Mouse (Mus musculus): Measurements from ENCODE around the gene Arhgdia. TPM values are rescaled to one million over a fixed set of nuclear protein-coding genes. Genes with fewer than 3 reads are reported as not detected.

Gene Arhgdia
- polyA plus RNA-seq, 1 experiment from 2014 or later = 627 TPM

DNA sequence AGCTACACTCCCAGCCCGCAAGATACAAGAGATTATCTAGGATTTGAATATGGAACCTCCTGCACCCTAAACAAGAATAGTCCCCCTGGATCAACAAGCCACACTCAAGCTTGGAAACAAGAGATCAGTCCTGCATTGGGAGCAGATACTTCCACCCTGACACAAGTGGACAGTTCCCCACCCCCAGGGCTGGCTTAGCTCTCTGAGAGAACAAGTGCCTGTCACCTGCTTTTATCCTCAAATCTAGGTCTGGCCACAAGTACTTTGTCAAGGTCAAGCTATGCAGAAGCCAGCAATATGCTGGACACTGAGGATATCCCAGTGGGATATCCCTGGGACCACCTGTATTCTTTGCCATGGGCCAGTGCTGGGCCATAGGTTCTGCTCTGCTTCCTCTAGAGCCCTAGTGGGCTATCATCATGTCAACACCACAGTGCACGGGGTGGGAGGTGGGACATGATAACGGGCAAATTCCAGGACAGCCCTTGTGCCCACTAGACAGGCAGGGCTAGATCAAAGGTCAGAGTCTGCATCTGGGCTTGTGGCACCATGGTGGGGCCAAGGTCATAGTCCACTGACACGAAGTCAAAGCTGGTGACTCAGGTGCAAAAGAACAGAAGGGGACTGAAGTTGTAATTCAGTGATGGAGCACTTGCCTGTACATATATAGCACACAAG, 35.3 kb upstream of the Arhgdia start:
- H3K27me3 ChIP-seq (replicated peaks; ENCODE audit: control insufficient read depth, insufficient read depth, low read length) = no peaks in the 10 kb centered on the region
- no peak for ATAC-seq (replicated peaks; ENCODE audit: low FRiP score, low TSS enrichment, low read depth)
- WGBS = 42% methylated on average over 4 of the region's 4 CpGs
- no peaks in the 10 kb centered on the region for H3K9me3 ChIP-seq (ENCODE audit: control insufficient read depth, low read length)
- peaks cover 8% of the 10 kb centered on the region for H3K4me1 ChIP-seq (replicated peaks; ENCODE audit: control insufficient read depth, insufficient read depth, low read length)
- peaks cover 59% of the 10 kb centered on the region for H3K36me3 ChIP-seq (ENCODE audit: control insufficient read depth, insufficient read depth, low read length)
- peak overlapping the region; percentile 76 for H3K9ac ChIP-seq (ENCODE audit: low read length)
- H3K27ac ChIP-seq (ENCODE audit: low read depth) = no peak overlapping the region
- H3K4me2 ChIP-seq (ENCODE audit: low read length) = peak overlapping the region; percentile 80
- no peak for DNase-seq (ENCODE audit: low spot score)
- H3K4me3 ChIP-seq (ENCODE audit: low read depth, low read length) = peak overlapping the region; percentile 75

DNA sequence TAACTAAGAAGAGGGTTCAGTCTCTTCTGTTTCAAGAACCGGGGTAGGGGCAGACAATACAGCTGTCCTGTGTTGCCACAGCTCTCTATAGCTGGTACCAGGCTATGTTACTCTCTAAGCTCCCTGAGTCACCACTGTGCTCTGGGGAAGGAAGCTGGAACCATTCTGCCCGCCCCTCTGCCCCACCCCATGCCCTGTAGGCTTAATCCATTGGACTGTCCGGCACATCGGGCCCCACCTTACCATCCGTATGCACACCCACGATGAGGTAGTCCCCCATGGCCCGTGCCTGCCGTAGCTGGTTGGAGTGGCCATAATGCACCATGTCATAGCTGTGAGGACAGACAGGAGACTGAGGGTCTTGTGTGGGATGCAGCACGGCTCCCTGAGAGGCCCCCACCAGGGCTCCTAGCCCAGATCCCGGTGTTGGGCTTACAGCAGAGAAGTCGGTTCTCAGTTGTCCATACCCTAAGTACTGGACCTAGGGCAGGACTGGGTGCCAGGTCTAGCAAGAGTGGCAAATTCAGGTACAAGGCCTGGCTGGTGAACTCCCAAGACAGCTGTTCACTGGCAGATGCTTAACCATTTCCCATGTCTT, 34.3 kb upstream of the Arhgdia start:
- Histone ChIP-seq H3K4me2 (ENCODE audit: low read length) (no peak overlapping the region), H3K27me3 (replicated peaks; ENCODE audit: control insufficient read depth, insufficient read depth, low read length) (no peaks in the 10 kb centered on the region), H3K27ac (ENCODE audit: low read depth) (no peak overlapping the region), H3K4me3 (ENCODE audit: low read depth, low read length) (no peak overlapping the region), H3K36me3 (ENCODE audit: control insufficient read depth, insufficient read depth, low read length) (peaks cover 60% of the 10 kb centered on the region), H3K9ac (ENCODE audit: low read length) (no peak overlapping the region), H3K9me3 (ENCODE audit: control insufficient read depth, low read length) (no peaks in the 10 kb centered on the region), H3K4me1 (replicated peaks; ENCODE audit: control insufficient read depth, insufficient read depth, low read length) (peaks cover 8% of the 10 kb centered on the region)
- ATAC-seq (replicated peaks; ENCODE audit: low FRiP score, low TSS enrichment, low read depth) (no peak), DNase-seq (ENCODE audit: low spot score) (no peak)
- 86% methylated on average over 11 of the region's 11 CpGs for WGBS

DNA sequence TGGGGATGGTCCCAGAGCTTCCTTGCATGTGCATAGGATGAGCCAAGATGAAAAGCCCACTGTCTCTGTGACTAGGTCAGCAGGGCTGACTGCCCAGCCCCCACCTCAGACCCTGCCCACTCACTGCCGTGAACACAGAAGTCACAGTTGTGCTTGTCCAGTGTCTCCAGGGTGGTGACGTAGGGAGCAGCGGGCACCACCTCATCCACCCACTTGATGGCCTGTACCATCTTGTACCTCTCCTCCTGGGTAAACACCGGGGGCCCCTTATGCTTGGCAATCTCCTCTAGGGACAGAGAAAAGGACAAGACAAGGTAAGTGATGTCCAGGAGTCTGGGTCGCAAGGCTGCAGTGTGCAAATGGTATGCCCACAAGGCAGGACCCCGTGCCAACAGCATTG, 33.7 kb upstream of the Arhgdia start:
- H3K36me3 ChIP-seq (ENCODE audit: control insufficient read depth, insufficient read depth, low read length) = peaks cover 60% of the 10 kb centered on the region
- H3K4me1 ChIP-seq (replicated peaks; ENCODE audit: control insufficient read depth, insufficient read depth, low read length) = peaks cover 8% of the 10 kb centered on the region
- DNase-seq (ENCODE audit: low spot score) = no peak
- no peak overlapping the region for H3K27ac ChIP-seq (ENCODE audit: low read depth)
- no peaks in the 10 kb centered on the region for H3K9me3 ChIP-seq (ENCODE audit: control insufficient read depth, low read length)
- WGBS = 89% methylated on average over 6 of the region's 6 CpGs
- ATAC-seq (replicated peaks; ENCODE audit: low FRiP score, low TSS enrichment, low read depth) = no peak
- H3K4me3 ChIP-seq (ENCODE audit: low read depth, low read length) = no peak overlapping the region
- no peak overlapping the region for H3K4me2 ChIP-seq (ENCODE audit: low read length)
- no peak overlapping the region for H3K9ac ChIP-seq (ENCODE audit: low read length)
- H3K27me3 ChIP-seq (replicated peaks; ENCODE audit: control insufficient read depth, insufficient read depth, low read length) = no peaks in the 10 kb centered on the region

DNA sequence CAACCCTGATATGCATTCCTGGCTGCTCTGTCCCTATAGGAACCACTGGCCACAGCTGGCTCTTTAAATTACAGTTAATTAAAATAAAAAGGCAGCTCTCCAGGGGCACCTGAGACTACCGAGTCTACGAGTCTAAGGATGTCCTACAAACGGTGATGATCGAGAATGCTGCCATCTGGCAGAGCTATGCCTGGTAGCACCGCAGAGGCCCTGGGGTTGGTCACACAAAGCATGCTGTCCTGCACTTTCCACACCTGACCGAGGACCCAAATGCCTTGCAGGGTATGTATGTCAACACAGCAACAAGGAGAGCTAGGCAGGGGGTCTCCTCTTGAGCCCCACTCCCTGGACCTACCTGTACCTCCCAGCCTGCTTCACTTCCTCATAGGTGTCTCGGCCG, 32.6 kb upstream of the Arhgdia start:
- Histone ChIP-seq H3K27ac (ENCODE audit: low read depth) (no peak overlapping the region), H3K27me3 (replicated peaks; ENCODE audit: control insufficient read depth, insufficient read depth, low read length) (no peaks in the 10 kb centered on the region), H3K9ac (ENCODE audit: low read length) (no peak overlapping the region), H3K4me1 (replicated peaks; ENCODE audit: control insufficient read depth, insufficient read depth, low read length) (peaks cover 10% of the 10 kb centered on the region), H3K4me2 (ENCODE audit: low read length) (no peak overlapping the region), H3K4me3 (ENCODE audit: low read depth, low read length) (no peak overlapping the region), H3K36me3 (ENCODE audit: control insufficient read depth, insufficient read depth, low read length) (peaks cover 50% of the 10 kb centered on the region), H3K9me3 (ENCODE audit: control insufficient read depth, low read length) (no peaks in the 10 kb centered on the region)
- no peak for DNase-seq (ENCODE audit: low spot score)
- ATAC-seq (replicated peaks; ENCODE audit: low FRiP score, low TSS enrichment, low read depth) = no peak
- WGBS = 94% methylated on average over 8 of the region's 8 CpGs

DNA sequence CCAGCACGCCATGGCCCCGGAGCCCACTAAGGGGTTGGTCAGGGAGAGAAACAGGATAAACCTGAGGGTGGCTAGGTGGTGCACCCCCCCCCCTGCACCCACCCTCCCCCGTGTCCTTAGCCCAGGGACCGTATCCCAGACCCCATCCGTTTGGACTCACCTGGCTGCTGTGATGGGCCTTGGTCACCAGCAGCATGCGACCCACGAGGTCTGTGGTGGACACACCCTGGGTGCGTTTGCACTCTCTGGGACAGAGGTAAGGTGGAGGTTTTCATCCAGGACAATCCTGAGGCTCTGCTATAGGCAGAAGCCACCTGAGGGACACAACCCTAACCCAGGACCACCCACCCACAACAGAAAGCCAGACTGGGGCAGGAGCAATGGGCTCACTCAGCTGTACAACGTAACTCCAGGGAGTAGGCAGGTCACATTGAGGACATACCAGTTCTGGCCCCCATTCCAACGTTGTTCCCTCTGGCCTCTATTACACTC, 32.1 kb upstream of the Arhgdia start:
- Histone ChIP-seq H3K27ac (ENCODE audit: low read depth) (no peak overlapping the region), H3K4me1 (replicated peaks; ENCODE audit: control insufficient read depth, insufficient read depth, low read length) (peaks cover 15% of the 10 kb centered on the region), H3K36me3 (ENCODE audit: control insufficient read depth, insufficient read depth, low read length) (peaks cover 47% of the 10 kb centered on the region), H3K4me2 (ENCODE audit: low read length) (no peak overlapping the region), H3K9ac (ENCODE audit: low read length) (no peak overlapping the region), H3K4me3 (ENCODE audit: low read depth, low read length) (no peak overlapping the region), H3K27me3 (replicated peaks; ENCODE audit: control insufficient read depth, insufficient read depth, low read length) (no peaks in the 10 kb centered on the region), H3K9me3 (ENCODE audit: control insufficient read depth, low read length) (no peaks in the 10 kb centered on the region)
- DNase-seq (ENCODE audit: low spot score) = no peak
- 94% methylated on average over 10 of the region's 10 CpGs for WGBS
- no peak for ATAC-seq (replicated peaks; ENCODE audit: low FRiP score, low TSS enrichment, low read depth)

DNA sequence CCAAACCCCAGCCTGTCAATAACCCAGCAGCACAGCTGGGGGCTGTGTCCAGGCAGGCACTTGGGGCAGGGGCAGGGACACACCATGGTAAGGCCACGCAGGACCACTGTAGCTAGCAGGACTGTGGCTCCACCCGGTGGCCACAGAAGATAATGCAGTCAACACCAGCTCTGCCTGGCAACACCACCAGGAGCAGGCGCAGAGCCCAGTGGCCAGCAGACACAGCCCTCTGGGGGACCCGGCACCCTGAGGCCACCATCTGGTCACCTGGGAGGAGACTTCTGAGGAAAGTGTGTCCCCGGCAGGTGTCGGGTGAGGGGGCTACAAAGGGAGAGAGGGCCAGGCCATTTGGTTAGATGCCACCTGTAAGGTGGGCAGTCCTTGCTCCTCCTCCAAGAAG, 31.3 kb upstream of the Arhgdia start:
- no peak for ATAC-seq (replicated peaks; ENCODE audit: low FRiP score, low TSS enrichment, low read depth)
- Histone ChIP-seq H3K9ac (ENCODE audit: low read length) (no peak overlapping the region), H3K27me3 (replicated peaks; ENCODE audit: control insufficient read depth, insufficient read depth, low read length) (no peaks in the 10 kb centered on the region), H3K4me3 (ENCODE audit: low read depth, low read length) (no peak overlapping the region), H3K27ac (ENCODE audit: low read depth) (no peak overlapping the region), H3K4me1 (replicated peaks; ENCODE audit: control insufficient read depth, insufficient read depth, low read length) (peaks cover 22% of the 10 kb centered on the region), H3K9me3 (ENCODE audit: control insufficient read depth, low read length) (no peaks in the 10 kb centered on the region), H3K4me2 (ENCODE audit: low read length) (no peak overlapping the region), H3K36me3 (ENCODE audit: control insufficient read depth, insufficient read depth, low read length) (peaks cover 47% of the 10 kb centered on the region)
- WGBS = 44% methylated on average over 6 of the region's 6 CpGs
- peak; percentile 87 for DNase-seq (ENCODE audit: low spot score)

DNA sequence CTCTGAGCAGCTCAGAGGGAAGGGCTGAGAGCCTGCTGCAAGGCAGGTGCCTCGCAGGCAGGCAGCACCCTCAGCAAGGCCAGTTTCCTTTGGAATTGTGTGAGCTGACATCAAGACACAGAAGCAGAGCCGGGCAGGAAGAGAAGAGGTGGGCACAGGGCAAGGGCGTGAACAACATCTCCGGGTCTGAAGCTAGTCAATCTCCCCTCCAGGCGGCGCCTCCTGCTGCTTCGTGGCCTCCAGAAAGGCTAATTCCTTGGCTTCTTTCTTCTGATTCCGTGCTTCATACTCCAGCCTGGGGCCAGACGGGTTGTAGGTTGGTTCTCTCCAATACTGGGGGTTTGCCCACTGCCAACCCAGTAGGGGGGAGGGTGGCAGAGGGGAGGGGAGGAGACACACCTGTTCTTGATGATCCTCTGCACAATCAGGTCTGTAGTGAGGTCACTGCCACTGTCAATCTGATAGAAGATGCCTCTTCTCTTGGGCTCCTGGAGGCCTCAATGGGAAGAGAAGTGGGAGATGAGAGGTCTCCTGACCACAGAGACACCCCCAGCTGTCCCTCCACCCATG, 29.1 kb upstream of the Arhgdia start:
- no peak overlapping the region for H3K27ac ChIP-seq (ENCODE audit: low read depth)
- 88% methylated on average over 9 of the region's 9 CpGs for WGBS
- H3K9me3 ChIP-seq (ENCODE audit: control insufficient read depth, low read length) = no peaks in the 10 kb centered on the region
- H3K4me2 ChIP-seq (ENCODE audit: low read length) = no peak overlapping the region
- DNase-seq (ENCODE audit: low spot score) (no peak), ATAC-seq (replicated peaks; ENCODE audit: low FRiP score, low TSS enrichment, low read depth) (no peak)
- peaks cover 56% of the 10 kb centered on the region for H3K36me3 ChIP-seq (ENCODE audit: control insufficient read depth, insufficient read depth, low read length)
- H3K9ac ChIP-seq (ENCODE audit: low read length) = no peak overlapping the region
- H3K4me1 ChIP-seq (replicated peaks; ENCODE audit: control insufficient read depth, insufficient read depth, low read length) = peaks cover 18% of the 10 kb centered on the region
- no peak overlapping the region for H3K4me3 ChIP-seq (ENCODE audit: low read depth, low read length)
- no peaks in the 10 kb centered on the region for H3K27me3 ChIP-seq (replicated peaks; ENCODE audit: control insufficient read depth, insufficient read depth, low read length)

DNA sequence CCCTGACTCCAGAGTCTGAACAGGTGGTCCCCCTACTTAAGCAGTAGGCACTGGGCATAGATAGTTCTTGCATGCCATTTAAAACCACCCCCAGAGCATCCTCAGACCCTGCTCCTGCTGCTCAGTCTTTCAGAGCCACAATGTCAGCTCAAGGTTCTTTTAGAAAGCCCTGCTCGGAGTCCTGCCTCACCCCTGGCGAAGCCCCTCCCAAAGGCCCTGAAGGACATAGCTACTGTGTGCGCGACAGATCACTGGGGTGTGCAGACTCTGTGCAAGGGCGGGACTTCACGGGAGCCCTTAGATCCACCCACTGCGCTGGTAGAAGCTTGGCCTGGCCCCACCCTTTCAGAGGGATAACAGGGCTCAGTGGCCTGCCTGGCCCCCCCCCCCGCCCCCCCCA, 27.8 kb upstream of the Arhgdia start:
- no peak overlapping the region for H3K9ac ChIP-seq (ENCODE audit: low read length)

More for the DNA sequence above, 27.8 kb upstream of the Arhgdia start:
- DNase-seq (ENCODE audit: low spot score) (peak; percentile 66), ATAC-seq (replicated peaks; ENCODE audit: low FRiP score, low TSS enrichment, low read depth) (peak; percentile 56; the same call in 1 of the 2 replicates)
- 46% methylated on average over 7 of the region's 8 CpGs for WGBS
- no peak overlapping the region for H3K27ac ChIP-seq (ENCODE audit: low read depth)
- H3K9me3 ChIP-seq (ENCODE audit: control insufficient read depth, low read length) = no peaks in the 10 kb centered on the region
- peaks cover 58% of the 10 kb centered on the region for H3K36me3 ChIP-seq (ENCODE audit: control insufficient read depth, insufficient read depth, low read length)
- H3K4me2 ChIP-seq (ENCODE audit: low read length) = peak overlapping the region; percentile 63; the same call in 1 of the 2 replicates
- no peak overlapping the region for H3K4me3 ChIP-seq (ENCODE audit: low read depth, low read length)
- no peaks in the 10 kb centered on the region for H3K27me3 ChIP-seq (replicated peaks; ENCODE audit: control insufficient read depth, insufficient read depth, low read length)
- H3K4me1 ChIP-seq (replicated peaks; ENCODE audit: control insufficient read depth, insufficient read depth, low read length) = peaks cover 18% of the 10 kb centered on the region

Data from intestine, embryonic 14.5 days (tissue).